Mouse (Mus musculus) myocyte (in vitro differentiated cells): ENCODE results near the gene Fam205a3. TPM values are rescaled to one million over a fixed set of nuclear protein-coding genes. Genes with fewer than 3 reads are reported as not detected.
"Not testable (repeated sequence)": the region's sequence is repeated elsewhere in the genome, so short reads cannot be mapped to it uniquely, and the experiment has no call there.

Experiments used
- H3K27me3 ChIP-seq: one replicate; pipeline ENCODE4 v1.6.1; 2011; ENCODE audit not compliant: control insufficient read depth, insufficient read depth, insufficient read length
- H3K36me3 ChIP-seq: one replicate; pipeline ENCODE4 v1.6.1; 2011; ENCODE audit not compliant: control insufficient read depth, insufficient read depth
- H3K4me2 ChIP-seq: one replicate; pipeline ENCODE4 v1.6.1; 2011; ENCODE audit warnings: low read depth, control low read depth
- H3K4me3 ChIP-seq: one replicate; pipeline ENCODE4 v1.5.1; 2011; ENCODE audit warnings: mild to moderate bottlenecking, control low read depth, moderate library complexity
- H3K79me2 ChIP-seq: one replicate; pipeline ENCODE4 v1.6.1; 2011; ENCODE audit not compliant: control insufficient read depth, insufficient read depth
- H3ac ChIP-seq: one replicate; pipeline ENCODE4 v1.6.1; 2011; ENCODE audit not compliant: control insufficient read depth, insufficient read length
- polyA plus RNA-seq: library from polyadenylated mRNA; unstranded; fragments of >200 nt; fragmentation: generic; extraction: Trizol; gene quantifications from one replicate; pipeline ENCODE4 v1.2.1, GENCODE M21; 2012; ENCODE audit warnings: missing spikeins

Gene Fam205a3
- not detected for polyA plus RNA-seq

DNA sequence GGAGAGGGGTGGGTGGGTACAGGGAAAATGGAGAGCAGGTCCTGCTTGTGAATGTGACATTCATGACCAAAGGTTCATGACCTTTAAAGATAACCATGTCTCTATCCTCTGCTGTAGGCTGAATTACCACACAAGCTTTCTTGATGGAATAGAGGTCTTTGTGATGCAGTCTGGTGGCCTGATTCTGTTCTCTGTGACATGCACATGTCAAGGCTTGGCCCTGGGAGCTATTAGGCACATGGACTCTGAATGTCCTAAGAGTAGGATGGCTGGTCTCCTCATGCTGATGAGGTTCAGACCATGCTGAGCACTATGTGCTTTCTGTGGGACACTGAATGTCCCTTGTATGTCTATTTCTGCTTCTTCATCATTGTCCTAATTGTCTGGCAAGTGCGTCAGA, at the start of gene Fam205a3:
Gene Fam205a3 (plus strand): TSS at position 301 of the 400 bp plus-strand sequence.
- H3K4me3 ChIP-seq, H3K27me3 ChIP-seq, H3K4me2 ChIP-seq, H3K36me3 ChIP-seq, H3K79me2 ChIP-seq, H3ac ChIP-seq: not testable (repeated sequence)

DNA sequence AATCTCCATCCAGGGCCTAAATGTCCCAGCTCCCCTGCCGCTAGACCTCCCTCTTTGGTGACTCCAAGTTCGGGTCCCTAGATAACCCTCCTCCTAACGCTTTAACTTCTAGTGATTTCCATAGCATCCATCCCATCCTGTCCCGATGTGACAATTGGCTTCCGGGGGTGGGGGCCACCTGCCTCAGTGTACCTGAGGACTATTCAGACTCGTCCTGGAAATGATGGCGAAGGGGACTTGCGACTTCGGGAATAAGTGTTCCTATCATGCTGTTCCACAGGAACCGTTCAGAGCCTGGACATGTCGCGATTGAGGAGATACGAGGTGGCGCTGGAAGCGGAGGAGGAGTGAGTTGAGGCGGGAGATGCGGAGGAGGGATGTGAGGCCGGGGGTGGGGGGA, 24.2 kb upstream of the Fam205a3 start, which contains the start of gene Gm21953:
Gene Gm21953 (plus strand): TSS at position 301 of the 400 bp plus-strand sequence.
- not testable (repeated sequence) for H3K4me3 ChIP-seq, H3K4me2 ChIP-seq, H3K79me2 ChIP-seq, H3K27me3 ChIP-seq, H3K36me3 ChIP-seq, H3ac ChIP-seq

Other genes with a start within 250 kb of the Fam205a3 start
- not detected for gene Gm3893, start 227.1 kb upstream of the Fam205a3 start, polyA plus RNA-seq
- gene Gm13304, start 203.5 kb upstream of the Fam205a3 start, polyA plus RNA-seq: not detected
- not detected for gene Gm13306, start 164.9 kb upstream of the Fam205a3 start, polyA plus RNA-seq
- not detected for gene Gm13305, start 149.7 kb upstream of the Fam205a3 start, polyA plus RNA-seq
- gene Gm10600, start 77.7 kb upstream of the Fam205a3 start, polyA plus RNA-seq: not detected
- not detected for gene Ccl21b, start 62.6 kb upstream of the Fam205a3 start, polyA plus RNA-seq
- gene Gm21953, start 24.1 kb upstream of the Fam205a3 start, polyA plus RNA-seq: not detected
- not detected for gene Gm21586, start 121.0 kb downstream of the Fam205a3 start, polyA plus RNA-seq
- gene Gm2163, start 148.4 kb downstream of the Fam205a3 start, polyA plus RNA-seq: not detected
- gene Fam205a2, start 209.8 kb downstream of the Fam205a3 start, polyA plus RNA-seq: not detected